Mouse (Mus musculus): ENCODE results near the gene Cyp2c23.

DNA sequence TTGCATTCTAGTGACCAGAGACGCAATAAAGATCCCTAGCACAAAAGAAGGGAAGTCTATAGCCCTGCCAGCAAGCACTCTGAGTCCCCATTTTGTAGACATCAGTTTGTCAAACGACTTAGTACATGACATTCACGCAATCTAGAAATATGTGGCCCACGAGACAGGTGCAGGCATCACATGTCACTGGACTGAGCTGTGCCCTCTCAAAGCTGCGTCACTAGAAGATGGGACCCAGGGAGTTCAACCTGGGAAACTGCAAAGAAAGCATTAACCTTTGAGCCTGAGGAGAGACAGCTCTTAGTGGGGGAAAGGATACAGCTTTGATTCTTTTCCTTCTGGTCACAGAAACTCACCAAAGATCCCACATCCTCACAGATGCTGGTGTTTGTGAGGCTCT, 73.7 kb downstream of the Cyp2c23 start:
- no peak for TF ChIP-seq POLR2A (IDR thresholded peaks at IDR 0.05; ENCODE audit: borderline replicate concordance, control insufficient read depth, low read depth, low read length)
- TF ChIP-seq CTCF (IDR thresholded peaks at IDR 0.05; ENCODE audit: control insufficient read depth, insufficient read depth, low read length): no peak
